Mouse (Mus musculus): ENCODE results near the gene Nek9. TPM values are rescaled to one million over a fixed set of nuclear protein-coding genes. Genes with fewer than 3 reads are reported as not detected.

Gene Nek9
- polyA plus RNA-seq, 1 experiment: 24.1 TPM

- TF ChIP-seq GATA1 (IDR thresholded peaks at IDR 0.05; ENCODE audit: low read length): no peak
Observed at GRCm38 (mm10) chr12:85264940-85265339, 74.2 kb downstream of the Nek9 start.

- no peak for TF ChIP-seq GATA1 (IDR thresholded peaks at IDR 0.05; ENCODE audit: low read length)
Observed at GRCm38 (mm10) chr12:85264531-85264930, 74.6 kb downstream of the Nek9 start.

- TF ChIP-seq GATA1 (IDR thresholded peaks at IDR 0.05; ENCODE audit: low read length): no peak
Observed at GRCm38 (mm10) chr12:85263190-85263589, 76.0 kb downstream of the Nek9 start.

- TF ChIP-seq GATA1 (IDR thresholded peaks at IDR 0.05; ENCODE audit: low read length): no peak
Observed at GRCm38 (mm10) chr12:85262489-85262888, 76.7 kb downstream of the Nek9 start.

- TF ChIP-seq GATA1 (IDR thresholded peaks at IDR 0.05; ENCODE audit: low read length): peak; percentile 42
Observed at GRCm38 (mm10) chr12:85257008-85257639, 82.0 kb downstream of the Nek9 start.

- TF ChIP-seq GATA1 (IDR thresholded peaks at IDR 0.05; ENCODE audit: low read length): no peak
Observed at GRCm38 (mm10) chr12:85256074-85256751, 82.9 kb downstream of the Nek9 start.

- TF ChIP-seq GATA1 (IDR thresholded peaks at IDR 0.05; ENCODE audit: low read length): no peak
Observed at GRCm38 (mm10) chr12:85252083-85252482, 87.1 kb downstream of the Nek9 start.

Other genes with a start within 250 kb of the Nek9 start
- 5.3 and 5.6 TPM in 2 replicates for gene Prox2, start 228.6 kb downstream of the Nek9 start, polyA plus RNA-seq (2012)
- gene Dlst, start 228.5 kb downstream of the Nek9 start, polyA plus RNA-seq (2012): 737 and 900 TPM in 2 replicates
- not detected in 2 replicates for gene Rps6kl1, start 188.1 kb downstream of the Nek9 start, polyA plus RNA-seq (2012)
- not detected in 2 replicates for gene Pgf, start 161.6 kb downstream of the Nek9 start, polyA plus RNA-seq (2012)
- gene Eif2b2, start 119.9 kb downstream of the Nek9 start, polyA plus RNA-seq (2012): 251 and 455 TPM in 2 replicates
- gene Mlh3, start 68.8 kb downstream of the Nek9 start, polyA plus RNA-seq (2012): 0.54 and 0.84 TPM in 2 replicates
- 47.7 and 65.6 TPM in 2 replicates for gene Acyp1, start 50.9 kb downstream of the Nek9 start, polyA plus RNA-seq (2012)
- gene Zc2hc1c, start 50.8 kb downstream of the Nek9 start, polyA plus RNA-seq (2012): 0.01 and 0.02 TPM in 2 replicates
- gene Tmed10, start 35.5 kb upstream of the Nek9 start, polyA plus RNA-seq (2012): 199 and 219 TPM in 2 replicates
- 2.8 and 3.7 TPM in 2 replicates for gene Fos, start 134.5 kb upstream of the Nek9 start, polyA plus RNA-seq (2012)